Mouse (Mus musculus) MEL (cell line): ENCODE measurements around the gene Plin2. TPM values are rescaled to one million over a fixed set of nuclear protein-coding genes. Genes with fewer than 3 reads are reported as not detected.
A peak's percentile ranks its signal among the peaks of the same experiment; 100 is the strongest.

ENCODE experiments used
- DNase-seq: peaks from one replicate; pipeline ENCODE4 v3.0.0; 2011; ENCODE audit warnings: low read depth, low spot score
- H3K27ac ChIP-seq: 2 replicates; pipeline ENCODE4 v1.5.1; 2012; ENCODE audit warnings: low read depth, mild to moderate bottlenecking, control low read depth, low read length, moderate library complexity; ENCODE audit not compliant: control insufficient read depth
- H3K27me3 ChIP-seq, 2 experiments: fragments of 150-350 bp in 1 of 2; sonication (generic) in 1 of 2; 2 replicates each; pipeline ENCODE4 v1.6.1; 2012; ENCODE audit warnings: low read length in 2 of 2, mild to moderate bottlenecking in 2 of 2, improper control_type of control experiment in 1 of 2, moderate library complexity in 1 of 2; ENCODE audit not compliant: insufficient read depth in 2 of 2, control insufficient read depth in 1 of 2
- H3K36me3 ChIP-seq, 2 experiments: 2 replicates each; pipeline ENCODE4 v1.6.1; 2012 to 2014; ENCODE audit warnings: low read length in 2 of 2, improper control_type of control experiment in 1 of 2, inconsistent platforms in 1 of 2, mild to moderate bottlenecking in 1 of 2; ENCODE audit not compliant: insufficient read depth in 2 of 2, control insufficient read depth in 1 of 2
- H3K4me1 ChIP-seq, 2 experiments: fragments of 150-350 bp in 1 of 2; sonication (generic) in 1 of 2; 2 replicates each; pipeline ENCODE4 v1.6.1; 2012; ENCODE audit warnings: low read length in 2 of 2, improper control_type of control experiment in 1 of 2, mild to moderate bottlenecking in 1 of 2; ENCODE audit not compliant: insufficient read depth in 2 of 2, control insufficient read depth in 1 of 2
- H3K4me3 ChIP-seq, 2 experiments: fragments of 150-350 bp in 1 of 2; sonication (generic) in 1 of 2; 2 replicates each; pipeline ENCODE4 v1.5.1; 2012; ENCODE audit warnings: low read depth in 2 of 2, low read length in 2 of 2, mild to moderate bottlenecking in 2 of 2, moderate library complexity in 2 of 2, control low read depth in 1 of 2, improper control_type of control experiment in 1 of 2; ENCODE audit not compliant: control insufficient read depth in 1 of 2, insufficient read depth in 1 of 2
- H3K79me2 ChIP-seq: 2 replicates; pipeline ENCODE4 v1.6.1; 2012; ENCODE audit warnings: mild to moderate bottlenecking, low read length, moderate library complexity; ENCODE audit not compliant: control insufficient read depth, poor library complexity, insufficient read depth
- H3K9ac ChIP-seq: 2 replicates; pipeline ENCODE4 v1.6.1; 2012; ENCODE audit warnings: low read depth, mild to moderate bottlenecking, control low read depth, low read length, moderate library complexity; ENCODE audit not compliant: control insufficient read depth, poor library complexity, severe bottlenecking
- H3K9me3 ChIP-seq: fragments of 150-350 bp; sonication (generic); replicated peaks from 2 replicates; pipeline ENCODE4 v1.6.1; 2012; ENCODE audit warnings: mild to moderate bottlenecking, low read length, improper control_type of control experiment, moderate library complexity; ENCODE audit not compliant: insufficient read depth
- CHD2 ChIP-seq: IDR thresholded peaks from 2 replicates; pipeline ENCODE4 v1.6.1; 2011; ENCODE audit warnings: low read length, improper control_type of control experiment
- EP300 ChIP-seq, 2 experiments: IDR thresholded peaks; 2 replicates each; pipeline ENCODE4 v1.6.1; 2011; ENCODE audit warnings: improper control_type of control experiment in 2 of 2, low read length in 2 of 2, low read depth in 1 of 2, mild to moderate bottlenecking in 1 of 2
- ETS1 ChIP-seq: IDR thresholded peaks from 2 replicates; pipeline ENCODE4 v1.6.1; 2012; ENCODE audit warnings: low read depth, mild to moderate bottlenecking, inconsistent platforms, low read length, improper control_type of control experiment, moderate library complexity
- HCFC1 ChIP-seq: IDR thresholded peaks from 2 replicates; pipeline ENCODE4 v1.6.1; 2012; ENCODE audit warnings: low read depth, mild to moderate bottlenecking, inconsistent platforms, low read length, improper control_type of control experiment, moderate library complexity
- KAT2A ChIP-seq: conservative IDR thresholded peaks from 2 replicates; pipeline ENCODE4 v1.6.1; 2012; ENCODE audit warnings: low read depth, low read length, improper control_type of control experiment, inconsistent platforms
- MAFK ChIP-seq: IDR thresholded peaks from 2 replicates; pipeline ENCODE4 v1.6.1; 2011; ENCODE audit warnings: low read depth, mild to moderate bottlenecking, low read length, improper control_type of control experiment, borderline replicate concordance
- MAX ChIP-seq: IDR thresholded peaks from 2 replicates; pipeline ENCODE4 v1.6.1; 2011; ENCODE audit warnings: low read length, improper control_type of control experiment
- MEF2A ChIP-seq: IDR thresholded peaks from 2 replicates; pipeline ENCODE4 v1.6.1; 2014; ENCODE audit warnings: low read depth, mild to moderate bottlenecking, inconsistent platforms, low read length, improper control_type of control experiment; ENCODE audit not compliant: poor library complexity, insufficient replicate concordance, severe bottlenecking; ENCODE audit errors: extremely low read depth
- MYB ChIP-seq: IDR thresholded peaks from 2 replicates; pipeline ENCODE4 v1.6.1; 2011; ENCODE audit warnings: mild to moderate bottlenecking, low read depth, low read length, improper control_type of control experiment
- NELFE ChIP-seq: IDR thresholded peaks from 2 replicates; pipeline ENCODE4 v1.6.1; 2011; ENCODE audit warnings: low read depth, low read length, improper control_type of control experiment
- NRF1 ChIP-seq: IDR thresholded peaks from 2 replicates; pipeline ENCODE4 v1.6.1; 2014; ENCODE audit warnings: low read depth, mild to moderate bottlenecking, inconsistent platforms, low read length, improper control_type of control experiment, moderate library complexity; ENCODE audit not compliant: poor library complexity, insufficient read depth, severe bottlenecking
- POLR2AphosphoS5 ChIP-seq: IDR thresholded peaks from 2 replicates; pipeline ENCODE4 v1.6.1; 2012; ENCODE audit warnings: low read depth, borderline replicate concordance, mild to moderate bottlenecking, inconsistent platforms, low read length, moderate library complexity, mixed read lengths
- RCOR1 ChIP-seq: IDR thresholded peaks from 2 replicates; pipeline ENCODE4 v1.6.1; 2012; ENCODE audit warnings: low read depth, mild to moderate bottlenecking, inconsistent platforms, low read length, improper control_type of control experiment
- SIN3A ChIP-seq: IDR thresholded peaks from 2 replicates; pipeline ENCODE4 v1.6.1; 2012; ENCODE audit warnings: low read length, improper control_type of control experiment, inconsistent platforms
- SMC3 ChIP-seq: IDR thresholded peaks from 2 replicates; pipeline ENCODE4 v1.6.1; 2011; ENCODE audit warnings: low read depth, low read length, improper control_type of control experiment
- TAL1 ChIP-seq: IDR thresholded peaks from 2 replicates; pipeline ENCODE4 v1.6.1; 2012; ENCODE audit warnings: mild to moderate bottlenecking, inconsistent platforms, low read length, moderate library complexity, mixed read lengths
- USF1 ChIP-seq: IDR thresholded peaks from 2 replicates; pipeline ENCODE4 v1.6.1; 2014; ENCODE audit warnings: low read depth, mild to moderate bottlenecking, inconsistent platforms, low read length, improper control_type of control experiment, moderate library complexity
- USF2 ChIP-seq, 2 experiments: IDR thresholded peaks; 2 replicates each; pipeline ENCODE4 v1.6.1; 2011 to 2012; ENCODE audit warnings: improper control_type of control experiment in 2 of 2, low read length in 2 of 2, borderline replicate concordance in 1 of 2, inconsistent platforms in 1 of 2, low read depth in 1 of 2, mild to moderate bottlenecking in 1 of 2; ENCODE audit not compliant: insufficient read depth in 1 of 2
- ZC3H11A ChIP-seq: IDR thresholded peaks from 2 replicates; pipeline ENCODE4 v1.6.1; 2012; ENCODE audit warnings: low read depth, mild to moderate bottlenecking, inconsistent platforms, low read length, improper control_type of control experiment
- ZKSCAN1 ChIP-seq: IDR thresholded peaks from 2 replicates; pipeline ENCODE4 v1.6.1; 2012; ENCODE audit warnings: low read depth, mild to moderate bottlenecking, inconsistent platforms, low read length, improper control_type of control experiment, moderate library complexity
- ZMIZ1 ChIP-seq: IDR thresholded peaks from 2 replicates; pipeline ENCODE4 v1.6.1; 2012; ENCODE audit warnings: low read depth, mild to moderate bottlenecking, inconsistent platforms, low read length, improper control_type of control experiment, moderate library complexity
- polyA plus RNA-seq, 2 experiments: library from polyadenylated mRNA; stranded (reverse) in 1 of 2; unstranded in 1 of 2; fragments of >175 nt in 1 of 2; fragments of >200 nt in 1 of 2; gene quantifications; 2 replicates each; pipeline versions ENCODE4 v1.2.1 to v1.2.4; 2012; ENCODE audit warnings: low replicate concordance in 2 of 2, low read depth in 1 of 2; ENCODE audit not compliant: insufficient read length in 2 of 2, insufficient read depth in 1 of 2, missing spikeins in 1 of 2
- total RNA-seq: library from RNA; depleted of rRNA; stranded (reverse); fragments of 300-350 nt; gene quantifications from 2 replicates; pipeline ENCODE4 v1.2.3, GENCODE M21; 2012

Plin2 gene
- total and polyA plus RNA-seq, 3 experiments, result 75.9 to 92.2 TPM; not detected in 1

GRCm38 (mm10) chr4:86684806-86685205, 14.9 kb upstream of the Plin2 start (continued):
- no peak for TF ChIP-seq SMC3
- TF ChIP-seq, all 39 proteins: peak for 0

- H3K9ac ChIP-seq, result no peak overlapping the region
- DNase-seq, result no peak
- TF ChIP-seq ETS1 (no peak), HCFC1 (no peak), KAT2A (no peak), ZMIZ1 (no peak), MYB (no peak), MAFK (no peak)
- H3K27me3 ChIP-seq, result no peaks in the 10 kb centered on the region
- H3K36me3 ChIP-seq, result peaks cover 0 to 17% of the 10 kb centered on the region in 2 experiments; a peak in 2 of 4 replicates
- H3K27ac ChIP-seq, result no peak overlapping the region
- H3K9me3 ChIP-seq, result no peaks in the 10 kb centered on the region
- H3K4me3 ChIP-seq, result no peak overlapping the region
- peaks cover 10 to 20% of the 10 kb centered on the region in 2 experiments for H3K4me1 ChIP-seq
- H3K79me2 ChIP-seq, result no peaks in the 10 kb centered on the region
Observed at GRCm38 (mm10) chr4:86683746-86684145, 13.9 kb upstream of the Plin2 start.

GRCm38 (mm10) chr4:86683280-86683679, 13.4 kb upstream of the Plin2 start:
- TF ChIP-seq EP300 (IDR thresholded peaks at IDR 0.05; ENCODE audit: low read depth in 1 of 2, low read length in 2 of 2) (no peak), ZC3H11A (no peak), MAFK (no peak), NELFE (no peak), SIN3A (no peak), NRF1 (no peak), USF2 (IDR thresholded peaks at IDR 0.05; ENCODE audit: borderline replicate concordance in 1 of 2, insufficient read depth in 1 of 2, low read depth in 1 of 2, low read length in 2 of 2) (no peak), CHD2 (no peak), RCOR1 (no peak), ZKSCAN1 (no peak), USF1 (no peak), MEF2A (no peak), MAX (no peak), KAT2A (no peak), POLR2AphosphoS5 (no peak), TAL1 (no peak), SMC3 (no peak)
- H3K36me3 ChIP-seq, result peaks cover 0 to 17% of the 10 kb centered on the region in 2 experiments; a peak in 2 of 4 replicates
- H3K79me2 ChIP-seq, result no peaks in the 10 kb centered on the region
- H3K27ac ChIP-seq, result no peak overlapping the region
- peaks cover 10 to 20% of the 10 kb centered on the region in 2 experiments for H3K4me1 ChIP-seq
- peak; percentile 13 for DNase-seq
- H3K9me3 ChIP-seq, result no peaks in the 10 kb centered on the region
- no peaks in the 10 kb centered on the region for H3K27me3 ChIP-seq
- H3K9ac ChIP-seq, result no peak overlapping the region
- no peak overlapping the region for H3K4me3 ChIP-seq
